Mouse (Mus musculus): ENCODE measurements around the gene Cyb5r3.

DNA sequence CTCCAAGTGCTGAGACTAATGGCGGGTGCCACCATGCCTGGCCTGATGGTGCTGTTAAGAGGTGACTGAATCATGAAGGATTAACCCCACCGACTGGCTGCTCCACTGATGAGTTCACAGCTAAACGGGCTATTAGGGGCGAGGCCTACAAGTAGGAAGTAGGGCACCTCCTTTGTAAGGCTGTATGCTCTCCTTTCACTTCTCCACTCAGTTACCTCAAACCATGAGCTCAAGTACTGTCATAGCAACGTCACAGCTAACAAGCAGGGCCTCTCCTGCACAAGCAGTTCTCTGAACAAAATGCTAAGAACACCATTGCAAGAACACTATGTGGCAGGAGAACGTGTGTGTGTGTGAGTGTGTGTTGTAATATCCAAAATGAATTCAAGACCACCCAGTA lies 26.9 kb downstream of the Cyb5r3 start:
- TF ChIP-seq POLR2A (IDR thresholded peaks at IDR 0.05; ENCODE audit: insufficient read depth, low read depth, low read length), result no peak
- no peak for TF ChIP-seq CTCF (IDR thresholded peaks at IDR 0.05)
- TF ChIP-seq EP300 (IDR thresholded peaks at IDR 0.05; ENCODE audit: insufficient read depth, low read depth, low read length), result no peak
